ENCODE assay signal across 8 mouse cellular contexts in the genomic region with DNA sequence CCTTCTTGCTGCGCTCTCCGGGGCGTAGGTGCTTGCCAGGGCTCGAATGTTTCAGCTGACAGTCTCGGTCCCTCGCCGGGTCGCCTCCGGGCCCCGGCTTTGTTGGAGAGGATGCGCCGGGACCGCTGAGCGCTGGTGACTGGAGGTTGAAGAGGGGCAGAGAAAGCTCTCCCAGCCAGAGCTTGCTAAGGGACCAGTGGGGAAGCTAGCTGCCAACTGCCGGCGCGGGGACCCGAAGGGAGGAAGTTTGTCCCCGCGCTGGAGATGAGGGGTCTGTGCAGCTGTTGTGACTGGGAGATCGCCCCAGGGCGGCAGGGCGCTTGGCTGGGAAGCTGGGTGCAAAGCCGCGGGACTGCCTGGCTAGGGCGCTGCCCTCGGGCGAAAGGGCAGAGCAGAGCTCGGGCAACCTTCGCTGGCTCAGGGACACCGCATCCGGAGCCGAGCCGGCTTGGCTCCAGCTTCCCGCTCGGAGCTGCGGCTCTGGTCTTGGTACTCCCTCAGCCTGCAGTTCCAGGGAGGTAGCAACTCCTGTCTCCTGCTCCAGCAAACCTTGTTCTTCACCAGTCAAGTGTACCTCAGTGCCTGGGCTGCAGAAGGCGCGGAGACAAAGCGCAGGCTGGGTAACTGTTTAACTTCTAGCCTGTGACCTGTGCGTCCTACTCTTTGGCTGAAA. TPM values are rescaled to one million over a fixed set of nuclear protein-coding genes. Genes with fewer than 3 reads are reported as not detected.
A peak's percentile ranks its signal among the peaks of the same experiment; 100 is the strongest.
DNase-seq lines count a peak whose midpoint lies in the region; ATAC-seq lines count a peak whose summit lies in the region.

No protein-coding gene starts in this region.

- H3K4me1 ChIP-seq in embryonic facial prominence, embryonic 13.5 days = peaks cover 7% of the 10 kb centered on the region
- peaks cover 7% of the 10 kb centered on the region for H3K4me1 ChIP-seq in heart, embryonic 15.5 days (replicated peaks)
- no peaks in the 10 kb centered on the region for H3K4me1 ChIP-seq in lung, embryonic 15.5 days

- peak; percentile 50; the same call in 1 of the 2 replicates for ATAC-seq in embryonic facial prominence, embryonic 13.5 days (ENCODE audit: insufficient number of reproducible peaks, insufficient read depth, low FRiP score, low TSS enrichment, low read depth)
- peak; percentile 62 for ATAC-seq in heart, embryonic 15.5 days (replicated peaks; ENCODE audit: insufficient number of reproducible peaks, insufficient read depth, low FRiP score, low read depth)
- ATAC-seq in lung, embryonic 15.5 days (ENCODE audit: borderline replicate concordance, extremely low read depth, low FRiP score, low TSS enrichment) = peak; percentile 78

- DNase-seq in thymus, postnatal 4 days = peak; percentile 5
- DNase-seq in thymus, postnatal 36 days = no peak
- peak; percentile 72 for DNase-seq in kidney, postnatal 14 days
- DNase-seq in retina, postnatal 7 days (ENCODE audit: low read depth, low spot score) = peak; percentile 24
- DNase-seq in spleen, adult 18-20 months = no peak

- H3K4me2 ChIP-seq in embryonic facial prominence, embryonic 13.5 days = peak overlapping the region; percentile 99
- peak overlapping the region; percentile 99 for H3K4me2 ChIP-seq in heart, embryonic 15.5 days
- peak overlapping the region; percentile 99 for H3K4me2 ChIP-seq in lung, embryonic 15.5 days

- no peaks in the 10 kb centered on the region for H3K9me3 ChIP-seq in embryonic facial prominence, embryonic 13.5 days
- no peaks in the 10 kb centered on the region for H3K9me3 ChIP-seq in heart, embryonic 15.5 days (replicated peaks)
- H3K9me3 ChIP-seq in lung, embryonic 15.5 days = no peaks in the 10 kb centered on the region

- peak overlapping the region; percentile 76 for H3K9ac ChIP-seq in embryonic facial prominence, embryonic 13.5 days
- H3K9ac ChIP-seq in heart, embryonic 15.5 days = peak overlapping the region; percentile 55
- peak overlapping the region; percentile 52 for H3K9ac ChIP-seq in lung, embryonic 15.5 days

- H3K36me3 ChIP-seq in embryonic facial prominence, embryonic 13.5 days = no peaks in the 10 kb centered on the region
- no peaks in the 10 kb centered on the region for H3K36me3 ChIP-seq in heart, embryonic 15.5 days
- H3K36me3 ChIP-seq in lung, embryonic 15.5 days = no peaks in the 10 kb centered on the region

- under 1% methylated on average over 41 of the region's 41 CpGs for WGBS in embryonic facial prominence, embryonic 13.5 days
- under 1% methylated on average over 41 of the region's 41 CpGs for WGBS in heart, embryonic 15.5 days
- WGBS in lung, embryonic 15.5 days = under 1% methylated on average over 41 of the region's 41 CpGs

- peak overlapping the region; percentile 22; the same call in 1 of the 2 replicates for H3K27ac ChIP-seq in embryonic facial prominence, embryonic 13.5 days
- H3K27ac ChIP-seq in heart, embryonic 15.5 days = no peak overlapping the region
- peak overlapping the region; percentile 39 for H3K27ac ChIP-seq in lung, embryonic 15.5 days

- peak overlapping the region; percentile 71 for H3K4me3 ChIP-seq in embryonic facial prominence, embryonic 13.5 days
- peak overlapping the region; percentile 66 for H3K4me3 ChIP-seq in heart, embryonic 15.5 days
- H3K4me3 ChIP-seq in lung, embryonic 15.5 days = peak overlapping the region; percentile 66

- H3K27me3 ChIP-seq in embryonic facial prominence, embryonic 13.5 days = peaks cover 40% of the 10 kb centered on the region
- peaks cover 37% of the 10 kb centered on the region for H3K27me3 ChIP-seq in heart, embryonic 15.5 days
- H3K27me3 ChIP-seq in lung, embryonic 15.5 days = peaks cover 12% of the 10 kb centered on the region; the same call in 1 of the 2 replicates

RNA-seq across cellular contexts. Expression of a gene that starts 0.8 kb away (rescaled TPM):
- polyA plus RNA-seq in embryonic facial prominence, embryonic 13.5 days (2015; fragmentation: Nextera tagmentation; extraction: Ambion mirVana) = 4.5 and 5.8 TPM in 2 replicates
- polyA plus RNA-seq in heart, embryonic 15.5 days (2015; fragmentation: Nextera tagmentation; extraction: Ambion mirVana) = 1.4 and 1.8 TPM in 2 replicates
- polyA plus RNA-seq in lung, embryonic 15.5 days (2015; fragmentation: Nextera tagmentation; extraction: Ambion mirVana) = 5.5 and 5.9 TPM in 2 replicates

Comparison
In these comparisons a context has a peak if more than half of its experiments do, and no peak if none do; other contexts are left out.
1. DNase-seq: peak in thymus, postnatal 4 days (single experiment), kidney, postnatal 14 days (single experiment) and retina, postnatal 7 days (single experiment); none in thymus, postnatal 36 days (0 of 2) and spleen, adult 18-20 months (0 of 2).
2. Peak in every context shown above with its lines, with median percentiles within 50 percentile points of each other: ATAC-seq, H3K4me2 ChIP-seq, H3K4me3 ChIP-seq and H3K9ac ChIP-seq.